Mouse (Mus musculus): Measurements from ENCODE around the gene Eda.

- no peak for TF ChIP-seq EP300 (IDR thresholded peaks at IDR 0.05; ENCODE audit: low read length)
- no peak for TF ChIP-seq BHLHE40 (IDR thresholded peaks at IDR 0.05; ENCODE audit: low read depth, low read length)
- no peak for TF ChIP-seq CTCF (conservative IDR thresholded peaks at IDR 0.05 in 1 of 2, IDR thresholded peaks at IDR 0.05 in 1 of 2; ENCODE audit: low read depth in 2 of 2, low read length in 2 of 2)
- no peak for TF ChIP-seq POLR2AphosphoS2 (IDR thresholded peaks at IDR 0.05; ENCODE audit: low read depth, low read length)
- TF ChIP-seq POLR2A (IDR thresholded peaks at IDR 0.05; ENCODE audit: low read depth, low read length) = no peak
- TF ChIP-seq MAX (IDR thresholded peaks at IDR 0.05; ENCODE audit: low read length) = no peak
- TF ChIP-seq MAZ (IDR thresholded peaks at IDR 0.05; ENCODE audit: low read depth, low read length) = no peak
- TF ChIP-seq CHD2 (IDR thresholded peaks at IDR 0.05; ENCODE audit: low read length) = no peak
Observed at GRCm38 (mm10) chrX:99999342-99999741, 23.9 kb downstream of the Eda start.

Measured in CH12.LX (cell line).